Mouse (Mus musculus) liver, postnatal 0 days (tissue): ENCODE data around the gene Agpat1. TPM values are rescaled to one million over a fixed set of nuclear protein-coding genes. Genes with fewer than 3 reads are reported as not detected.

ENCODE experiments used
- ATAC-seq: fragments of 200-750 bp; cut with Nextera tagmentation; 2 replicates; pipeline ENCODE4 v1.8.0; 2017; ENCODE audit warnings: mild to moderate bottlenecking, moderate library complexity
- DNase-seq: peaks from one replicate; pipeline ENCODE4 v3.0.0-alpha.2; 2016
- H3K27ac ChIP-seq: fragments of 300-500 bp; sonication (generic); 2 replicates; pipeline ENCODE4 v1.5.1; 2014; ENCODE audit warnings: antibody characterized with exemption, moderate library complexity, mild to moderate bottlenecking, low read depth
- H3K27me3 ChIP-seq: fragments of 300-500 bp; sonication (generic); 2 replicates; pipeline ENCODE4 v1.6.1; 2014; ENCODE audit warnings: low read length, control low read depth, mixed read lengths; ENCODE audit not compliant: insufficient read depth
- H3K36me3 ChIP-seq: fragments of 300-500 bp; sonication (generic); replicated peaks from 2 replicates; pipeline ENCODE4 v1.6.1; 2014; ENCODE audit warnings: mild to moderate bottlenecking, control low read depth, low read length, moderate library complexity, mixed read lengths; ENCODE audit not compliant: insufficient read depth
- H3K4me1 ChIP-seq: fragments of 300-500 bp; sonication (generic); 2 replicates; pipeline ENCODE4 v1.6.1; 2014; ENCODE audit warnings: antibody characterized with exemption, mild to moderate bottlenecking, control low read depth; ENCODE audit not compliant: insufficient read depth
- H3K4me2 ChIP-seq: fragments of 300-500 bp; sonication (generic); 2 replicates; pipeline ENCODE4 v1.6.1; 2014; ENCODE audit warnings: low read depth, mild to moderate bottlenecking, low read length, moderate library complexity, mixed read lengths
- H3K4me3 ChIP-seq: fragments of 300-500 bp; sonication (generic); 2 replicates; pipeline ENCODE4 v1.5.1; 2014; ENCODE audit warnings: low read depth, low read length
- H3K9ac ChIP-seq: fragments of 300-500 bp; sonication (generic); replicated peaks from 2 replicates; pipeline ENCODE4 v1.6.1; 2014; ENCODE audit warnings: mild to moderate bottlenecking, moderate library complexity
- H3K9me3 ChIP-seq: fragments of 300-500 bp; sonication (generic); 2 replicates; pipeline ENCODE4 v1.6.1; 2016; ENCODE audit warnings: mild to moderate bottlenecking, control low read depth, low read length, mixed read lengths
- CTCF ChIP-seq: sonication (generic); IDR thresholded peaks from 2 replicates; pipeline ENCODE4 v1.5.1; 2016; ENCODE audit warnings: antibody characterized with exemption, low read depth
- EP300 ChIP-seq: IDR thresholded peaks from 2 replicates; pipeline ENCODE4 v1.6.1; 2016; ENCODE audit warnings: antibody characterized with exemption, low read depth, mild to moderate bottlenecking
- WGBS: fragments of 180-500 bp; shearing (Covaris S2); extraction: QIAGEN DNeasy Blood & Tissue Kit; methylation state at CpG from one replicate; pipeline ENCODE4 v1.1.7; 2014; ENCODE audit not compliant: insufficient replicate concordance; 5-methylcytosine and 5-hydroxymethylcytosine counted together
- polyA plus RNA-seq: library from polyadenylated mRNA; unstranded; fragments of >200 nt; fragmentation: Nextera tagmentation; extraction: Ambion mirVana; gene quantifications from 2 replicates; pipeline ENCODE4 v1.2.1, GENCODE M21; 2015

Gene Agpat1
- polyA plus RNA-seq, 1 experiment from 2014 or later: 11.1 TPM

GRCm38 (mm10) chr17:34630761-34631301 is 26.8 kb downstream of the Agpat1 start:
- Histone ChIP-seq H3K9ac (no peak overlapping the region), H3K36me3 (no peaks in the 10 kb centered on the region), H3K9me3 (no peaks in the 10 kb centered on the region; the same call in 1 of the 2 replicates), H3K4me2 (peak overlapping the region; percentile 62), H3K4me1 (peaks cover 49% of the 10 kb centered on the region), H3K4me3 (peak overlapping the region; percentile 27), H3K27me3 (peaks cover 43% of the 10 kb centered on the region), H3K27ac (no peak overlapping the region)
- no peak for TF ChIP-seq CTCF
- no peak for TF ChIP-seq EP300
- ATAC-seq (no peak), DNase-seq (no peak)
- 2% methylated on average over 37 of the region's 48 CpGs for WGBS

GRCm38 (mm10) chr17:34631647-34632046 is 27.6 kb downstream of the Agpat1 start:
- H3K27me3 ChIP-seq: peaks cover 43% of the 10 kb centered on the region
- no peak overlapping the region for H3K9ac ChIP-seq

GRCm38 (mm10) chr17:34632261-34632691 is 28.2 kb downstream of the Agpat1 start:
- H3K36me3 ChIP-seq: no peaks in the 10 kb centered on the region
- H3K4me1 ChIP-seq: peaks cover 36% of the 10 kb centered on the region
- peaks cover 43% of the 10 kb centered on the region for H3K27me3 ChIP-seq
- TF ChIP-seq CTCF: no peak
- TF ChIP-seq EP300: no peak
- peak overlapping the region; percentile 39 for H3K4me3 ChIP-seq
- ATAC-seq: peak; percentile 32
- no peaks in the 10 kb centered on the region; the same call in 1 of the 2 replicates for H3K9me3 ChIP-seq
- peak overlapping the region; percentile 69 for H3K4me2 ChIP-seq
- peak; percentile 73 for DNase-seq
- H3K27ac ChIP-seq: peak overlapping the region; percentile 57; the same call in 1 of the 2 replicates
- no peak overlapping the region for H3K9ac ChIP-seq
- 2% methylated on average over 26 of the region's 26 CpGs for WGBS

More at GRCm38 (mm10) chr17:34631647-34632046, 27.6 kb downstream of the Agpat1 start:
- no peaks in the 10 kb centered on the region; the same call in 1 of the 2 replicates for H3K9me3 ChIP-seq
- peak overlapping the region; percentile 39 for H3K4me3 ChIP-seq
- no peak for DNase-seq
- 14% methylated on average over 11 of the region's 12 CpGs for WGBS
- peak overlapping the region; percentile 69 for H3K4me2 ChIP-seq
- H3K27ac ChIP-seq: no peak overlapping the region
- TF ChIP-seq EP300 (no peak), CTCF (no peak)
- H3K36me3 ChIP-seq: no peaks in the 10 kb centered on the region
- no peak for ATAC-seq
- peaks cover 42% of the 10 kb centered on the region for H3K4me1 ChIP-seq

- Histone ChIP-seq H3K4me3 (no peak overlapping the region), H3K27me3 (peaks cover 18% of the 10 kb centered on the region), H3K36me3 (no peaks in the 10 kb centered on the region), H3K4me2 (no peak overlapping the region), H3K4me1 (peaks cover 16% of the 10 kb centered on the region), H3K9ac (no peak overlapping the region), H3K9me3 (no peaks in the 10 kb centered on the region; the same call in 1 of the 2 replicates), H3K27ac (no peak overlapping the region)
- TF ChIP-seq CTCF: no peak
- TF ChIP-seq EP300: no peak
- WGBS: 49% methylated on average over 2 of the region's 2 CpGs
- ATAC-seq (no peak; the same call in 1 of the 2 replicates), DNase-seq (no peak)
Observed at GRCm38 (mm10) chr17:34635671-34636070, 31.6 kb downstream of the Agpat1 start.

GRCm38 (mm10) chr17:34637459-34637858 is 33.4 kb downstream of the Agpat1 start:
- H3K9ac ChIP-seq: no peak overlapping the region
- H3K27ac ChIP-seq: 0 out of 2 replicates have a peak overlapping the region, but pooled peaks have one; percentile 11
- H3K4me2 ChIP-seq: peak overlapping the region; percentile 22; the same call in 1 of the 2 replicates
- WGBS: 63% methylated on average over 3 of the region's 3 CpGs
- DNase-seq (no peak), ATAC-seq (no peak)
- peaks cover under 1% of the 10 kb centered on the region; the same call in 1 of the 2 replicates for H3K27me3 ChIP-seq
- H3K4me1 ChIP-seq: peaks cover 5% of the 10 kb centered on the region
- TF ChIP-seq EP300 (no peak), CTCF (no peak)
- H3K36me3 ChIP-seq: no peaks in the 10 kb centered on the region
- H3K4me3 ChIP-seq: no peak overlapping the region
- no peaks in the 10 kb centered on the region; the same call in 1 of the 2 replicates for H3K9me3 ChIP-seq

- Histone ChIP-seq H3K4me2 (no peak overlapping the region), H3K27ac (peak overlapping the region; percentile 74), H3K36me3 (no peaks in the 10 kb centered on the region), H3K4me3 (no peak overlapping the region), H3K9ac (no peak overlapping the region), H3K27me3 (no peaks in the 10 kb centered on the region), H3K4me1 (peaks cover 13% of the 10 kb centered on the region), H3K9me3 (no peaks in the 10 kb centered on the region)
- DNase-seq (no peak), ATAC-seq (0 out of 2 replicates have a peak, but pooled peaks have one; percentile 27)
- 67% methylated on average over 7 of the region's 7 CpGs for WGBS
- no peak for TF ChIP-seq CTCF
- no peak for TF ChIP-seq EP300
Observed at GRCm38 (mm10) chr17:34639461-34640255, 35.6 kb downstream of the Agpat1 start.
